26 mouse cellular contexts compared by ENCODE assay signal in genomic region chr13:4429034-4429433, GRCm38 (mm10). TPM values are rescaled to one million over a fixed set of nuclear protein-coding genes. Genes with fewer than 3 reads are reported as not detected.
"Had no signal": no experiment of that assay in that cellular context is flagged by ENCODE, and none has a peak within 500 bp of the region (broad histone marks: within the 10 kb centered on the region; RNA-seq: fewer than 3 reads in every experiment).

No protein-coding gene starts in this region.

- H3K9ac ChIP-seq: lung, embryonic 14.5 days; midbrain, embryonic 13.5 days; midbrain, embryonic 15.5 days; neural tube, embryonic 13.5 days; neural tube, embryonic 15.5 days had no signal

- DNase-seq: lung, adult 18-20 months; lung, embryonic 14.5 days; lung, postnatal 10 days; retina, postnatal 1 day; right cerebral cortex, adult 18-20 months; right cerebral cortex, postnatal 25 days; right cerebral cortex, postnatal 4 days; spleen, adult 18-20 months; thymus, adult 18-20 months; thymus, postnatal 14 days; thymus, postnatal 36 days had no signal

- H3K27ac ChIP-seq: macrophage; midbrain, embryonic 13.5 days; midbrain, embryonic 15.5 days; neural tube, embryonic 13.5 days; neural tube, embryonic 15.5 days had no signal

- H3K4me1 ChIP-seq: megakaryocyte, embryonic 14.5 days; midbrain, embryonic 13.5 days; midbrain, embryonic 15.5 days; neural tube, embryonic 13.5 days; neural tube, embryonic 15.5 days had no signal

- H3K27me3 ChIP-seq: megakaryocyte, embryonic 14.5 days; midbrain, embryonic 13.5 days; midbrain, embryonic 15.5 days; neural tube, embryonic 13.5 days; neural tube, embryonic 15.5 days had no signal

- H3K36me3 ChIP-seq: midbrain, embryonic 13.5 days; midbrain, embryonic 15.5 days; neural tube, embryonic 13.5 days; neural tube, embryonic 15.5 days had no signal

- H3K4me2 ChIP-seq: lung, embryonic 14.5 days; midbrain, embryonic 11.5 days; midbrain, embryonic 13.5 days; midbrain, embryonic 15.5 days; neural tube, embryonic 13.5 days; neural tube, embryonic 15.5 days had no signal

- ATAC-seq: midbrain, embryonic 13.5 days; midbrain, embryonic 15.5 days had no signal

- H3K9me3 ChIP-seq: megakaryocyte, embryonic 14.5 days; midbrain, embryonic 13.5 days; midbrain, embryonic 15.5 days; neural tube, embryonic 13.5 days; neural tube, embryonic 15.5 days had no signal

- H3K4me3 ChIP-seq: megakaryocyte, embryonic 14.5 days; midbrain, embryonic 13.5 days; midbrain, embryonic 15.5 days; neural tube, embryonic 13.5 days; neural tube, embryonic 15.5 days had no signal

RNA-seq across cellular contexts. Expression of gene Akr1c6, which starts 5.1 kb away (rescaled TPM):
- total RNA-seq: megakaryocyte progenitor cell, adult 5-6 weeks; midbrain, postnatal 0 days; monocyte, adult 5-6 weeks had no signal
- polyA plus RNA-seq: lung, embryonic 14.5 days; lung, embryonic 16.5 days; macrophage; midbrain, embryonic 11.5 days; midbrain, embryonic 13.5 days; midbrain, embryonic 15.5 days; midbrain, postnatal 0 days; neural tube, embryonic 11.5 days; neural tube, embryonic 13.5 days; neural tube, embryonic 15.5 days; small intestine, adult 2 months; stomach, embryonic 14.5 days; thymus, postnatal 0 days had no signal
